Mouse (Mus musculus): ENCODE data around the gene Gtse1. TPM values are rescaled to one million over a fixed set of nuclear protein-coding genes. Genes with fewer than 3 reads are reported as not detected.
A peak's percentile ranks its signal among the peaks of the same experiment; 100 is the strongest.

The Gtse1 gene
- polyA plus RNA-seq, 1 experiment from 2014 or later, result 2.3 TPM

GRCm38 (mm10) chr15:85828071-85828470 is 31.5 kb upstream of the Gtse1 start:
- H3K9me3 ChIP-seq (ENCODE audit: control insufficient read depth, low read length), result no peaks in the 10 kb centered on the region
- H3K9ac ChIP-seq (replicated peaks; ENCODE audit: low read depth, low read length), result no peak overlapping the region
- peaks cover 6% of the 10 kb centered on the region for H3K4me1 ChIP-seq (ENCODE audit: control insufficient read depth, insufficient read depth, low read length)
- no peak overlapping the region for H3K4me3 ChIP-seq (ENCODE audit: low read depth, low read length)
- no peak overlapping the region for H3K27ac ChIP-seq (ENCODE audit: low read depth, low read length)
- H3K4me2 ChIP-seq (ENCODE audit: low read depth, low read length), result no peak overlapping the region
- ATAC-seq (ENCODE audit: low read depth), result no peak
- H3K27me3 ChIP-seq (ENCODE audit: control insufficient read depth, insufficient read depth, low read length), result no peaks in the 10 kb centered on the region
- WGBS, result 83% methylated on average over 4 of the region's 4 CpGs
- H3K36me3 ChIP-seq (ENCODE audit: control insufficient read depth, insufficient read depth, low read length), result no peaks in the 10 kb centered on the region

DNA sequence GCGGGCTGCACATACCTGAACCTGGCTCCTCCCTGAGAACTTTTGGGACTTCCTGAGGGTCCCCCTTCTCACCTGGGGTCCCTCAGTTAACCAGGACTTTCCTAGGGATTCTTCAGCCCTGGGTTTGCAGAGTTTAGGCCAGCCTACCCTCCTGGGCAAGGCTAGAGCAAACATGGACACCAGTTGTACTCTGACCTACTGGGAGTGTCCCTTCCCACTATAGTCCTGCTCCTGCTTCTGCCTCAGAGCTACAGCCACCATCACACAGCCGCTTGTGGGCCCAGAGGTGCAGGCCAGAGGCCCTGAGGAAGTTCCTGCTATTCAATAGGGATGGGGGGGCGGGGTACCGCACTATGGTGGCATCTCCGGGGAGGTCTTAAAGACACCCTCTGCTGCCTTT is 30.1 kb upstream of the Gtse1 start:
- H3K9ac ChIP-seq (replicated peaks; ENCODE audit: low read depth, low read length), result no peak overlapping the region
- no peak overlapping the region for H3K4me3 ChIP-seq (ENCODE audit: low read depth, low read length)
- WGBS, result 78% methylated on average over 5 of the region's 5 CpGs
- H3K27ac ChIP-seq (ENCODE audit: low read depth, low read length), result no peak overlapping the region
- H3K4me2 ChIP-seq (ENCODE audit: low read depth, low read length), result no peak overlapping the region
- no peak for ATAC-seq (ENCODE audit: low read depth)
- no peaks in the 10 kb centered on the region for H3K36me3 ChIP-seq (ENCODE audit: control insufficient read depth, insufficient read depth, low read length)
- no peaks in the 10 kb centered on the region for H3K9me3 ChIP-seq (ENCODE audit: control insufficient read depth, low read length)
- H3K4me1 ChIP-seq (ENCODE audit: control insufficient read depth, insufficient read depth, low read length), result peaks cover 6% of the 10 kb centered on the region
- no peaks in the 10 kb centered on the region for H3K27me3 ChIP-seq (ENCODE audit: control insufficient read depth, insufficient read depth, low read length)

DNA sequence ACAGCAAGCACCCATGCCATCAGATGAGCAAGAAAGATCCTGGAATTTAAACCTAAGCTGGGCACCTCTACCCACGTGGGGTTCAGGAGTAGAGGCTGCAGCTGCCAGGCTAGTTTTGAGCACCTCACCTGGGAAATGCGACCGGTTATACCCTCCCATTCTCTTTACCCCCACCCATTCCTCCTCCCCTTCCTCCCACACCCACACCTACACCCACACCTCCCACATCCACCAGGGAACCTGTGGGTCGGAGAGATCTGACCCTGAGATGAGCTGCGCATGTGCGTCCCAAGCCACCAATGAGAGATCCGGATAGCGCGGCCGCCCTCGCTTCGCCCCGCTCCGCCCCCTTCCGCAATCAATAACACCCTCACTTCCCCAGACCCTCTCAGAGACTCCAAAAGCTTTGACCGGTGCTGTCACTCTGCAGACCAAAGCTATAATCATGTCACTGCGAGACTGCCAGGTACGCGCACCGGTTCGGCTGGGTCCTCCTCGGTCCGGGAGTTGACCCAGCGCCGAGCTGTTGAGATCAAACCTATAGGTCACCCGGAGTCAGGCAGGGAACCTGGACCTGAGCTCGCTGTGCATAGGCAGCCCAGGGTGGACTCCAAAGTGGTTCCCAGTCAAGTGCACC is 27.5 kb upstream of the Gtse1 start, which contains the start of gene Ttc38:
Gene Ttc38, plus strand, starts transcription at position 353 of the 637 bp plus-strand sequence.
- no peaks in the 10 kb centered on the region for H3K27me3 ChIP-seq (ENCODE audit: control insufficient read depth, insufficient read depth, low read length)
- no peak within 1 kb of the TSS for H3K27ac ChIP-seq (ENCODE audit: low read depth, low read length)
- H3K9me3 ChIP-seq (ENCODE audit: control insufficient read depth, low read length), result no peaks in the 10 kb centered on the region
- 1% methylated on average over 27 of the region's 27 CpGs for whole genome bisulfite sequencing
- ATAC-seq (ENCODE audit: low read depth), result peak; percentile 94
- peaks cover 6% of the 10 kb centered on the region for H3K4me1 ChIP-seq (ENCODE audit: control insufficient read depth, insufficient read depth, low read length)
- H3K36me3 ChIP-seq (ENCODE audit: control insufficient read depth, insufficient read depth, low read length), result no peaks in the 10 kb centered on the region
- H3K4me3 ChIP-seq (ENCODE audit: low read depth, low read length), result peak within 1 kb of the TSS; percentile 60
- H3K4me2 ChIP-seq (ENCODE audit: low read depth, low read length), result peak within 1 kb of the TSS; percentile 84
- H3K9ac ChIP-seq (replicated peaks; ENCODE audit: low read depth, low read length), result peak within 1 kb of the TSS; percentile 75

GRCm38 (mm10) chr15:85832599-85832998 is 26.9 kb upstream of the Gtse1 start:
- 48% methylated on average over 8 of the region's 8 CpGs for whole genome bisulfite sequencing
- Histone ChIP-seq H3K27ac (ENCODE audit: low read depth, low read length) (no peak overlapping the region), H3K9ac (replicated peaks; ENCODE audit: low read depth, low read length) (peak overlapping the region; percentile 75), H3K4me1 (ENCODE audit: control insufficient read depth, insufficient read depth, low read length) (peaks cover 6% of the 10 kb centered on the region), H3K9me3 (ENCODE audit: control insufficient read depth, low read length) (no peaks in the 10 kb centered on the region), H3K4me2 (ENCODE audit: low read depth, low read length) (peak overlapping the region; percentile 84), H3K36me3 (ENCODE audit: control insufficient read depth, insufficient read depth, low read length) (no peaks in the 10 kb centered on the region), H3K27me3 (ENCODE audit: control insufficient read depth, insufficient read depth, low read length) (no peaks in the 10 kb centered on the region), H3K4me3 (ENCODE audit: low read depth, low read length) (peak overlapping the region; percentile 60)
- ATAC-seq (ENCODE audit: low read depth), result 0 out of 2 replicates have a peak, but pooled peaks have one; percentile 15

DNA sequence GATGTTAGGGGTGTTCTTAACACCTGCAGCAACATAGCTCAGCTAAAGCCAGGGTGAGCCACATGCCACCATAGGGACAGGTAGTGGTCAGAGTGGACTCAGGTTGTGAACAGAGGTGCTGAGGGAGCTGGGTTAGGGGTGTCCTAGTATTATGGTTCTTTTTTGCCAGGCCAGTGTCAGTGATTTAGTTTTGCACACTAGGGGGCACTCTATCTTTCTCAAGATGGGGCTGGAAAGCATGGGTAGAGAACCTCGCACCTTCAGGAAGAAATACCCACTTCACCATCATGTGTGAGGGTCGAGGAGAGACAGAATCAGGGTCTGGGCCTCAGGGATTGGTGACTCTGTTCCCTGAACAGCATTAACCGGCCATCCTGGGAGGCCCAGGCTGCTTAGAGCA is 24.2 kb upstream of the Gtse1 start:
- ATAC-seq (ENCODE audit: low read depth), result no peak
- no peak overlapping the region for H3K27ac ChIP-seq (ENCODE audit: low read depth, low read length)
- H3K9me3 ChIP-seq (ENCODE audit: control insufficient read depth, low read length), result no peaks in the 10 kb centered on the region
- no peak overlapping the region for H3K4me3 ChIP-seq (ENCODE audit: low read depth, low read length)
- no peak overlapping the region for H3K4me2 ChIP-seq (ENCODE audit: low read depth, low read length)
- H3K36me3 ChIP-seq (ENCODE audit: control insufficient read depth, insufficient read depth, low read length), result no peaks in the 10 kb centered on the region
- WGBS, result 65% methylated on average over 3 of the region's 3 CpGs
- H3K9ac ChIP-seq (replicated peaks; ENCODE audit: low read depth, low read length), result no peak overlapping the region
- no peaks in the 10 kb centered on the region for H3K27me3 ChIP-seq (ENCODE audit: control insufficient read depth, insufficient read depth, low read length)
- H3K4me1 ChIP-seq (ENCODE audit: control insufficient read depth, insufficient read depth, low read length), result peaks cover 6% of the 10 kb centered on the region

GRCm38 (mm10) chr15:85836887-85837286 is 22.7 kb upstream of the Gtse1 start:
- no peak overlapping the region for H3K9ac ChIP-seq (replicated peaks; ENCODE audit: low read depth, low read length)
- H3K27me3 ChIP-seq (ENCODE audit: control insufficient read depth, insufficient read depth, low read length), result no peaks in the 10 kb centered on the region
- no peak overlapping the region for H3K4me3 ChIP-seq (ENCODE audit: low read depth, low read length)
- H3K4me1 ChIP-seq (ENCODE audit: control insufficient read depth, insufficient read depth, low read length), result peaks cover 6% of the 10 kb centered on the region
- H3K36me3 ChIP-seq (ENCODE audit: control insufficient read depth, insufficient read depth, low read length), result no peaks in the 10 kb centered on the region
- H3K9me3 ChIP-seq (ENCODE audit: control insufficient read depth, low read length), result no peaks in the 10 kb centered on the region
- no peak overlapping the region for H3K27ac ChIP-seq (ENCODE audit: low read depth, low read length)
- no peak for ATAC-seq (ENCODE audit: low read depth)
- H3K4me2 ChIP-seq (ENCODE audit: low read depth, low read length), result no peak overlapping the region
- 98% methylated on average over 5 of the region's 5 CpGs for WGBS

DNA sequence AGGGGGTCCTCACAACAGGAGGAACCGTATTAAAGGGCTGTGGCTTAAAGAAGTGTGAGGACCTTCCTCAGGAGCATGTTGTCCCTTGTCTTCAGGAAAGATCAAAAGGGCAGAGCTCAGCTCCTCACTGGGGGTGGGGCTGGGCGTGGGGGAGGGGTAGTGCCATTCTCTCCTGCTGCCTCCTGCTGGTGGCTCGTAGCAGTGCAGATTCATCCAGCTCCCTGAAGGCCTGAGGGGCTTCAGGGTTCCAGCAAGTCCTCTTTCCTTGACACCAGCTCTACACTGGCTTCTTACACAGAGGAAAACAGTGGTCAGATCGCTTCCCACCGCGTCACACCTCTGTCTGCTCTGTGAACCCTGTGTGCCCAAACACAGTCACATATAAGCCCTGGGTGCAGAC is 18.6 kb upstream of the Gtse1 start:
- WGBS, result 36% methylated on average over 6 of the region's 6 CpGs
- no peak overlapping the region for H3K4me2 ChIP-seq (ENCODE audit: low read depth, low read length)
- H3K4me3 ChIP-seq (ENCODE audit: low read depth, low read length), result no peak overlapping the region
- H3K4me1 ChIP-seq (ENCODE audit: control insufficient read depth, insufficient read depth, low read length), result no peaks in the 10 kb centered on the region
- H3K36me3 ChIP-seq (ENCODE audit: control insufficient read depth, insufficient read depth, low read length), result no peaks in the 10 kb centered on the region
- H3K27me3 ChIP-seq (ENCODE audit: control insufficient read depth, insufficient read depth, low read length), result no peaks in the 10 kb centered on the region
- H3K9me3 ChIP-seq (ENCODE audit: control insufficient read depth, low read length), result no peaks in the 10 kb centered on the region
- H3K9ac ChIP-seq (replicated peaks; ENCODE audit: low read depth, low read length), result no peak overlapping the region
- ATAC-seq (ENCODE audit: low read depth), result no peak
- no peak overlapping the region for H3K27ac ChIP-seq (ENCODE audit: low read depth, low read length)

- WGBS, result 85% methylated on average over 5 of the region's 5 CpGs
- H3K4me3 ChIP-seq (ENCODE audit: low read depth, low read length), result no peak overlapping the region
- no peak for ATAC-seq (ENCODE audit: low read depth)
- no peaks in the 10 kb centered on the region for H3K4me1 ChIP-seq (ENCODE audit: control insufficient read depth, insufficient read depth, low read length)
- H3K4me2 ChIP-seq (ENCODE audit: low read depth, low read length), result no peak overlapping the region
- no peaks in the 10 kb centered on the region for H3K27me3 ChIP-seq (ENCODE audit: control insufficient read depth, insufficient read depth, low read length)
- no peaks in the 10 kb centered on the region for H3K36me3 ChIP-seq (ENCODE audit: control insufficient read depth, insufficient read depth, low read length)
- no peaks in the 10 kb centered on the region for H3K9me3 ChIP-seq (ENCODE audit: control insufficient read depth, low read length)
- no peak overlapping the region for H3K27ac ChIP-seq (ENCODE audit: low read depth, low read length)
- H3K9ac ChIP-seq (replicated peaks; ENCODE audit: low read depth, low read length), result no peak overlapping the region
These were observed 17.7 kb upstream of the Gtse1 start for GRCm38 (mm10) chr15:85841796-85842360.

GRCm38 (mm10) chr15:85845071-85845470 is 14.5 kb upstream of the Gtse1 start:
- no peak for ATAC-seq (ENCODE audit: low read depth)
- Histone ChIP-seq H3K4me1 (ENCODE audit: control insufficient read depth, insufficient read depth, low read length) (no peaks in the 10 kb centered on the region), H3K4me2 (ENCODE audit: low read depth, low read length) (no peak overlapping the region), H3K4me3 (ENCODE audit: low read depth, low read length) (no peak overlapping the region), H3K27me3 (ENCODE audit: control insufficient read depth, insufficient read depth, low read length) (no peaks in the 10 kb centered on the region), H3K36me3 (ENCODE audit: control insufficient read depth, insufficient read depth, low read length) (no peaks in the 10 kb centered on the region), H3K27ac (ENCODE audit: low read depth, low read length) (no peak overlapping the region), H3K9ac (replicated peaks; ENCODE audit: low read depth, low read length) (no peak overlapping the region), H3K9me3 (ENCODE audit: control insufficient read depth, low read length) (no peaks in the 10 kb centered on the region)

Data from neural tube, embryonic 14.5 days (tissue).